Mouse (Mus musculus): ENCODE measurements at regions not wholly inside any gene's neighbourhood (a gene's known extent, or its start where the extent isn't known, plus 50 kb on each side); places are given as distances from the start of the nearest gene placed in this dataset.

GRCm38 (mm10) chr3:70248655-70249054, 241.2 kb downstream of the Otol1 start:
- 37% methylated on average over 3 of the region's 3 CpGs for WGBS

DNA sequence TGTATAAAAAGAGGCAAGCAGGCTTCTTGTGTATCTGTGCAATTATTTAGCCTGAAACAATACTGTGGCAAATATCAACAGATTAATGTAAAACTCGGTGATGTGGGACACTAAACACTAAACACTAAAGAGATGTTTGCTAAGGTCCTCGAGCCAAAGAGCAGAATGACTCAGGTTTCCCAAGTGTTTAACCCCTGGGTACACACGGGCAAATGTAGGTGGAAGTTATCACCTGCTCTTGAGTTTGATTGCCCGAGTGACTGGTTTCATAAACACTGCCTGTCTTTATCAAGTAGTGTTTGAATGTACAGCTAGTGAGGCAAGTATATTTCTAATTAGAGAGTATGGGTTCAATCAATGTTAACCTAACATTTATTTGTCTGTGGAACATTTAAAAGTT, 242.5 kb downstream of the Otol1 start:
- Histone ChIP-seq H3K36me3 (ENCODE audit: control insufficient read depth, insufficient read depth, low read length) (no peaks in the 10 kb centered on the region), H3K4me3 (ENCODE audit: insufficient read depth, low read depth, low read length) (no peak overlapping the region), H3K27ac (ENCODE audit: insufficient read depth, low read depth, low read length) (no peak overlapping the region), H3K4me1 (ENCODE audit: control insufficient read depth, insufficient read depth, low read length) (no peaks in the 10 kb centered on the region), H3K27me3 (replicated peaks; ENCODE audit: control insufficient read depth, insufficient read depth, low read length) (no peaks in the 10 kb centered on the region)
- whole genome bisulfite sequencing, result 25% methylated on average over 4 of the region's 4 CpGs
- TF ChIP-seq POLR2A (IDR thresholded peaks at IDR 0.05; ENCODE audit: low read depth, low read length) (no peak), CTCF (conservative IDR thresholded peaks at IDR 0.05; ENCODE audit: insufficient read depth, insufficient read length, low read depth, low read length) (no peak)
- DNase-seq, result no peak

More at GRCm38 (mm10) chr3:70248655-70249054, 241.2 kb downstream of the Otol1 start:
- Histone ChIP-seq H3K4me3 (ENCODE audit: insufficient read depth, low read depth, low read length) (no peak overlapping the region), H3K27ac (ENCODE audit: insufficient read depth, low read depth, low read length) (no peak overlapping the region), H3K4me1 (ENCODE audit: control insufficient read depth, insufficient read depth, low read length) (no peaks in the 10 kb centered on the region), H3K36me3 (ENCODE audit: control insufficient read depth, insufficient read depth, low read length) (no peaks in the 10 kb centered on the region), H3K27me3 (replicated peaks; ENCODE audit: control insufficient read depth, insufficient read depth, low read length) (no peaks in the 10 kb centered on the region)
- TF ChIP-seq CTCF (conservative IDR thresholded peaks at IDR 0.05; ENCODE audit: insufficient read depth, insufficient read length, low read depth, low read length) (no peak), POLR2A (IDR thresholded peaks at IDR 0.05; ENCODE audit: low read depth, low read length) (no peak)
- no peak for DNase-seq

GRCm38 (mm10) chr3:70250733-70251132, 243.3 kb downstream of the Otol1 start:
- no peak overlapping the region for H3K4me3 ChIP-seq (ENCODE audit: insufficient read depth, low read depth, low read length)
- no peaks in the 10 kb centered on the region for H3K27me3 ChIP-seq (replicated peaks; ENCODE audit: control insufficient read depth, insufficient read depth, low read length)
- WGBS, result 47% methylated on average over 7 of the region's 7 CpGs
- H3K27ac ChIP-seq (ENCODE audit: insufficient read depth, low read depth, low read length), result no peak overlapping the region
- no peaks in the 10 kb centered on the region for H3K36me3 ChIP-seq (ENCODE audit: control insufficient read depth, insufficient read depth, low read length)
- no peaks in the 10 kb centered on the region for H3K4me1 ChIP-seq (ENCODE audit: control insufficient read depth, insufficient read depth, low read length)
- DNase-seq, result no peak
- TF ChIP-seq CTCF (conservative IDR thresholded peaks at IDR 0.05; ENCODE audit: insufficient read depth, insufficient read length, low read depth, low read length), result no peak
- no peak for TF ChIP-seq POLR2A (IDR thresholded peaks at IDR 0.05; ENCODE audit: low read depth, low read length)

DNA sequence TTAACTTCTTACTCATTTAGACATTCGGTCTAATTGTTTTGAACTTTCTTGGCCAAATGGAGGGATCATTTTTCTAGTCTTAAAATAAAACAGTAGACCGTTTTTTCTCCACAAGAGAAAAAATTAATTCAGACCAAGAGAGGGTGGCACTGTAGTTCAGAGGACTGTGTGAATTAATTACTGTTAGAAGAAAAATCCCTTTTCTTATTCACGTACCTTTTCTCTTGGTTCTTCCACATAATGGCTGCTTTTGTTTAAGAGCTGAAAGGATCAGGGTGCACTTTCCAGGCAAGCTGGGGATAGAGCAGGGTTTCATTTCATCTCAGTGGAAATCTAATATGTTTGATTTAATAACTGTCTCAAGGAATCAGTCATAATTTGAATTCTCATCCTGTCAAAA, 255.9 kb downstream of the Otol1 start:
- no peak for DNase-seq
- WGBS, result 49% methylated on average over 3 of the region's 3 CpGs

DNA sequence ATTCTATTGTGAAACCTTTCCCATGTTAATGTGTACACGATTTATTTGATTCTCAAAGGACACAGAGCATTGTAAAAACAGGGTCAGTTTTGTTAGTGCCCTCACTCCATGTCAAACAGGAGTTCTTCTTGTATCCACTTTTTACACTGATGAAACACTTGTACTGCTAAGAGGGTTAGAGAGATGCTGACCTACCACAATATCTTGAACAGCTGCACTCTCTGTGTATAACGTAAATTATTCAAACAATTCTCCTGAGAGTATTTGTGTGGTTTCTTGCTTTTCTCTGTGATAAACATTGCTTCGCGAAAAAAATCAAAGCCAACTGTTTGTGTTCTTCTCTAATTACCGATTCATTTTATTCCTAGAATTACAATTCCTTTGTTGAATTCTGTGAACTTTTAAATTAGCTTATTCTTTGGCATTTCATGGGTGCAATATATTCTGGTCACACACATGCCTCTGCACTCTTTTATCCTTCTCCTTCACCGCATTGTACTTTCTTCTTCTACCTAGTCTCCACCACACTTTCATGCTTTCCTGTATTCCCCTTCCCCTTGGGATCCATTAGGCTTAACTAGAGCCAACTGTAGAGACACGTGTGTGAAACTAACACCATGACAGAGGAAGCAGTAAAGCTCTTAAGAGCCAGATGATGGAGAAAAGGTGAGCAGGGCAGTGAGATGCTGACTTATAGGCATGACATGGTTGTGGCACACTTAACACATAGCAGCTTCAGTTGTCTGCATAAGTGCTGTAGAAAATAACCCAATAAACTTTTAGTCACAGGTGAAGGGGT, 281.4 kb downstream of the Otol1 start:
- 64% methylated on average over 7 of the region's 7 CpGs for WGBS
- Histone ChIP-seq H3K27ac (ENCODE audit: insufficient read depth, low read depth, low read length) (no peak overlapping the region), H3K36me3 (ENCODE audit: control insufficient read depth, insufficient read depth, low read length) (no peaks in the 10 kb centered on the region), H3K4me1 (ENCODE audit: control insufficient read depth, insufficient read depth, low read length) (no peaks in the 10 kb centered on the region), H3K27me3 (replicated peaks; ENCODE audit: control insufficient read depth, insufficient read depth, low read length) (no peaks in the 10 kb centered on the region), H3K4me3 (ENCODE audit: insufficient read depth, low read depth, low read length) (no peak overlapping the region)
- no peak for TF ChIP-seq POLR2A (IDR thresholded peaks at IDR 0.05; ENCODE audit: low read depth, low read length)
- no peak for TF ChIP-seq CTCF (conservative IDR thresholded peaks at IDR 0.05; ENCODE audit: insufficient read depth, insufficient read length, low read depth, low read length)
- no peak for DNase-seq

More for the DNA sequence above, 255.9 kb downstream of the Otol1 start:
- no peaks in the 10 kb centered on the region for H3K36me3 ChIP-seq (ENCODE audit: control insufficient read depth, insufficient read depth, low read length)
- H3K4me3 ChIP-seq (ENCODE audit: insufficient read depth, low read depth, low read length), result no peak overlapping the region
- TF ChIP-seq CTCF (conservative IDR thresholded peaks at IDR 0.05; ENCODE audit: insufficient read depth, insufficient read length, low read depth, low read length), result no peak
- TF ChIP-seq POLR2A (IDR thresholded peaks at IDR 0.05; ENCODE audit: low read depth, low read length), result no peak
- H3K27ac ChIP-seq (ENCODE audit: insufficient read depth, low read depth, low read length), result no peak overlapping the region
- H3K27me3 ChIP-seq (replicated peaks; ENCODE audit: control insufficient read depth, insufficient read depth, low read length), result no peaks in the 10 kb centered on the region
- no peaks in the 10 kb centered on the region for H3K4me1 ChIP-seq (ENCODE audit: control insufficient read depth, insufficient read depth, low read length)

DNA sequence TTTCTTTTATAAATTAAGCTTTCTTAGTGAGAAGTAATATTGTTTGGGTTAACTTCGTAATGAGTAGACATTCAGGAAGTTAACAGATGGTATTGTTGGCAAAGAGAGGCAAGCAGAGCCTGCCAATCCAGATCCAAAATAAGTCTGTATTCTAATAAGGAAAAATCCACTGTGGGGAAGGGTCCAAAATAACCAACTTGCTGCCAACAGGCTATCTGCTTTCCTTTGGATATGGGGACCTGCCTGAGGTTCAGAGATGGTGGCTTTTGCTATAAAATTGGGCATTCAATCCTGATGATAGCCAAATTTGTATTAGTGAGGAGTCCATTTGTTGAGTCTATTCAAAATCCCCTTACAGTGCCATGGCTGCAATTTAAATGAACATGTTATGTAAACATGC, 300.1 kb downstream of the Otol1 start:
- Histone ChIP-seq H3K4me1 (ENCODE audit: control insufficient read depth, insufficient read depth, low read length) (no peaks in the 10 kb centered on the region), H3K4me3 (ENCODE audit: insufficient read depth, low read depth, low read length) (no peak overlapping the region), H3K36me3 (ENCODE audit: control insufficient read depth, insufficient read depth, low read length) (no peaks in the 10 kb centered on the region), H3K27ac (ENCODE audit: insufficient read depth, low read depth, low read length) (no peak overlapping the region), H3K27me3 (replicated peaks; ENCODE audit: control insufficient read depth, insufficient read depth, low read length) (no peaks in the 10 kb centered on the region)
- DNase-seq, result no peak
- WGBS, result 83% methylated on average over 1 of the region's 1 CpGs
- TF ChIP-seq POLR2A (IDR thresholded peaks at IDR 0.05; ENCODE audit: low read depth, low read length) (no peak), CTCF (conservative IDR thresholded peaks at IDR 0.05; ENCODE audit: insufficient read depth, insufficient read length, low read depth, low read length) (no peak)

DNA sequence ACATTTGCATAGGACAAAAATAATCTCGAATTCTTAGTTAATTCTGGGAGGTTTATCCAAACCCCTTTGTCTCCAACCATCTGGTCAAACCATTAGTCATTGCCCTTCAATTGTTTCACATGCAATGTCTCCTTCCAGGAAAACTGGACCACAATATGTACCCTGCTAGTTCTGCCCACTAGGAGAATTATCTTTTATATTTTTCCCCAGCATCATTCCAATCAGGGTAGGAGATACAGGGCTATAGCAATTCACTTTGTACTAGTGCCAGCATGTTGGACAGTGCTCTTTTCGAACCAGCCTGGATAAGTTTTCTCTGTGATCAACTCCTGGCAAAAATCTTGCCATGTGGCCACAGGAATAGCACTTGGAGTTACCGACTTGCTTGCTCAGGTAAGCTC, 300.6 kb downstream of the Otol1 start:
- DNase-seq, result no peak
- Histone ChIP-seq H3K27ac (ENCODE audit: insufficient read depth, low read depth, low read length) (no peak overlapping the region), H3K27me3 (replicated peaks; ENCODE audit: control insufficient read depth, insufficient read depth, low read length) (no peaks in the 10 kb centered on the region), H3K4me1 (ENCODE audit: control insufficient read depth, insufficient read depth, low read length) (no peaks in the 10 kb centered on the region), H3K36me3 (ENCODE audit: control insufficient read depth, insufficient read depth, low read length) (no peaks in the 10 kb centered on the region), H3K4me3 (ENCODE audit: insufficient read depth, low read depth, low read length) (no peak overlapping the region)
- no peak for TF ChIP-seq POLR2A (IDR thresholded peaks at IDR 0.05; ENCODE audit: low read depth, low read length)
- TF ChIP-seq CTCF (conservative IDR thresholded peaks at IDR 0.05; ENCODE audit: insufficient read depth, insufficient read length, low read depth, low read length), result no peak
- 77% methylated on average over 3 of the region's 3 CpGs for WGBS

Data from kidney, adult 2 months (tissue).